Mouse (Mus musculus) bone marrow macrophage, adult 2 months (primary cell): ENCODE data around the gene Clec4d.
"Not testable (repeated sequence)": the region's sequence is repeated elsewhere in the genome, so short reads cannot be mapped to it uniquely, and the experiment has no call there.

Experiments used
- CTCF ChIP-seq: IDR thresholded peaks from 2 replicates; pipeline ENCODE4 v1.5.1; 2012; ENCODE audit warnings: low read depth, mild to moderate bottlenecking, low read length, moderate library complexity
- POLR2A ChIP-seq: IDR thresholded peaks from 2 replicates; pipeline ENCODE4 v1.6.1; 2012; ENCODE audit warnings: mild to moderate bottlenecking, low read depth, low read length, borderline replicate concordance

- not testable (repeated sequence) for TF ChIP-seq POLR2A, CTCF
Measured at GRCm38 (mm10) chr6:123306315-123306714, 44.4 kb downstream of the Clec4d start.
